Mouse (Mus musculus): ENCODE data around the gene Rassf8. TPM values are rescaled to one million over a fixed set of nuclear protein-coding genes. Genes with fewer than 3 reads are reported as not detected.

Gene Rassf8
- polyA plus RNA-seq, 1 experiment from 2014 or later, result 4.3 TPM

- DNase-seq (ENCODE audit: low spot score) (no peak), ATAC-seq (replicated peaks; ENCODE audit: low FRiP score) (no peak)
- Histone ChIP-seq H3K4me3 (ENCODE audit: low read depth, low read length) (no peak overlapping the region), H3K9ac (ENCODE audit: low read length) (no peak overlapping the region), H3K4me1 (replicated peaks; ENCODE audit: control insufficient read depth, insufficient read depth, low read length) (no peaks in the 10 kb centered on the region; the same call in 1 of the 2 replicates), H3K27me3 (ENCODE audit: control insufficient read depth, insufficient read depth, low read length) (no peaks in the 10 kb centered on the region), H3K9me3 (ENCODE audit: control insufficient read depth, low read length) (no peaks in the 10 kb centered on the region), H3K27ac (ENCODE audit: low read depth, low read length) (no peak overlapping the region), H3K4me2 (ENCODE audit: low read depth, low read length, severe bottlenecking) (no peak overlapping the region), H3K36me3 (ENCODE audit: control insufficient read depth, insufficient read depth, low read length) (no peaks in the 10 kb centered on the region)
- 63% methylated on average over 8 of the region's 8 CpGs for WGBS
Measured at GRCm38 (mm10) chr6:145780180-145780802, 33.7 kb downstream of the Rassf8 start.

- H3K9me3 ChIP-seq (ENCODE audit: control insufficient read depth, low read length), result no peaks in the 10 kb centered on the region
- no peak overlapping the region for H3K4me3 ChIP-seq (ENCODE audit: low read depth, low read length)
- H3K27ac ChIP-seq (ENCODE audit: low read depth, low read length), result no peak overlapping the region
- no peaks in the 10 kb centered on the region for H3K27me3 ChIP-seq (ENCODE audit: control insufficient read depth, insufficient read depth, low read length)
- H3K9ac ChIP-seq (ENCODE audit: low read length), result no peak overlapping the region
- DNase-seq (ENCODE audit: low spot score) (no peak), ATAC-seq (replicated peaks; ENCODE audit: low FRiP score) (no peak)
- H3K36me3 ChIP-seq (ENCODE audit: control insufficient read depth, insufficient read depth, low read length), result no peaks in the 10 kb centered on the region
- 91% methylated on average over 9 of the region's 9 CpGs for WGBS
- H3K4me2 ChIP-seq (ENCODE audit: low read depth, low read length, severe bottlenecking), result no peak overlapping the region
- no peaks in the 10 kb centered on the region; the same call in 1 of the 2 replicates for H3K4me1 ChIP-seq (replicated peaks; ENCODE audit: control insufficient read depth, insufficient read depth, low read length)
Measured at GRCm38 (mm10) chr6:145781256-145781655, 34.7 kb downstream of the Rassf8 start.

GRCm38 (mm10) chr6:145781966-145782365 is 35.4 kb downstream of the Rassf8 start:
- no peaks in the 10 kb centered on the region for H3K9me3 ChIP-seq (ENCODE audit: control insufficient read depth, low read length)
- H3K9ac ChIP-seq (ENCODE audit: low read length), result no peak overlapping the region
- no peak overlapping the region for H3K27ac ChIP-seq (ENCODE audit: low read depth, low read length)
- no peaks in the 10 kb centered on the region; the same call in 1 of the 2 replicates for H3K4me1 ChIP-seq (replicated peaks; ENCODE audit: control insufficient read depth, insufficient read depth, low read length)
- no peak overlapping the region for H3K4me3 ChIP-seq (ENCODE audit: low read depth, low read length)
- DNase-seq (ENCODE audit: low spot score) (no peak), ATAC-seq (replicated peaks; ENCODE audit: low FRiP score) (no peak)
- H3K4me2 ChIP-seq (ENCODE audit: low read depth, low read length, severe bottlenecking), result no peak overlapping the region
- H3K27me3 ChIP-seq (ENCODE audit: control insufficient read depth, insufficient read depth, low read length), result no peaks in the 10 kb centered on the region
- H3K36me3 ChIP-seq (ENCODE audit: control insufficient read depth, insufficient read depth, low read length), result no peaks in the 10 kb centered on the region
- 54% methylated on average over 2 of the region's 2 CpGs for WGBS

- no peak for DNase-seq (ENCODE audit: low spot score)
- 94% methylated on average over 2 of the region's 2 CpGs for WGBS
- H3K9me3 ChIP-seq (ENCODE audit: control insufficient read depth, low read length), result no peaks in the 10 kb centered on the region
- no peak overlapping the region for H3K27ac ChIP-seq (ENCODE audit: low read depth, low read length)
- no peak for ATAC-seq (replicated peaks; ENCODE audit: low FRiP score)
- H3K27me3 ChIP-seq (ENCODE audit: control insufficient read depth, insufficient read depth, low read length), result no peaks in the 10 kb centered on the region
- H3K4me3 ChIP-seq (ENCODE audit: low read depth, low read length), result no peak overlapping the region
- H3K4me2 ChIP-seq (ENCODE audit: low read depth, low read length, severe bottlenecking), result no peak overlapping the region
- no peaks in the 10 kb centered on the region for H3K36me3 ChIP-seq (ENCODE audit: control insufficient read depth, insufficient read depth, low read length)
- no peaks in the 10 kb centered on the region for H3K4me1 ChIP-seq (replicated peaks; ENCODE audit: control insufficient read depth, insufficient read depth, low read length)
- no peak overlapping the region for H3K9ac ChIP-seq (ENCODE audit: low read length)
Measured at GRCm38 (mm10) chr6:145787311-145787710, 40.8 kb downstream of the Rassf8 start.

GRCm38 (mm10) chr6:145789738-145790137 is 43.2 kb downstream of the Rassf8 start:
- DNase-seq (ENCODE audit: low spot score), result no peak
- Histone ChIP-seq H3K9me3 (ENCODE audit: control insufficient read depth, low read length) (no peaks in the 10 kb centered on the region), H3K9ac (ENCODE audit: low read length) (no peak overlapping the region), H3K36me3 (ENCODE audit: control insufficient read depth, insufficient read depth, low read length) (no peaks in the 10 kb centered on the region), H3K4me2 (ENCODE audit: low read depth, low read length, severe bottlenecking) (no peak overlapping the region), H3K4me3 (ENCODE audit: low read depth, low read length) (no peak overlapping the region), H3K27ac (ENCODE audit: low read depth, low read length) (no peak overlapping the region), H3K4me1 (replicated peaks; ENCODE audit: control insufficient read depth, insufficient read depth, low read length) (no peaks in the 10 kb centered on the region), H3K27me3 (ENCODE audit: control insufficient read depth, insufficient read depth, low read length) (no peaks in the 10 kb centered on the region)
- 96% methylated on average over 4 of the region's 4 CpGs for WGBS
- no peak for ATAC-seq (replicated peaks; ENCODE audit: low FRiP score)

- Histone ChIP-seq H3K36me3 (ENCODE audit: control insufficient read depth, insufficient read depth, low read length) (no peaks in the 10 kb centered on the region), H3K27ac (ENCODE audit: low read depth, low read length) (no peak overlapping the region), H3K9me3 (ENCODE audit: control insufficient read depth, low read length) (no peaks in the 10 kb centered on the region), H3K4me3 (ENCODE audit: low read depth, low read length) (no peak overlapping the region), H3K27me3 (ENCODE audit: control insufficient read depth, insufficient read depth, low read length) (no peaks in the 10 kb centered on the region), H3K4me1 (replicated peaks; ENCODE audit: control insufficient read depth, insufficient read depth, low read length) (no peaks in the 10 kb centered on the region), H3K4me2 (ENCODE audit: low read depth, low read length, severe bottlenecking) (no peak overlapping the region), H3K9ac (ENCODE audit: low read length) (no peak overlapping the region; the same call in 1 of the 2 replicates)
- WGBS, result 79% methylated on average over 7 of the region's 7 CpGs
- ATAC-seq (replicated peaks; ENCODE audit: low FRiP score) (no peak), DNase-seq (ENCODE audit: low spot score) (no peak)
Measured at GRCm38 (mm10) chr6:145792373-145792772, 45.8 kb downstream of the Rassf8 start.

GRCm38 (mm10) chr6:145793109-145793593 is 46.6 kb downstream of the Rassf8 start:
- 22% methylated on average over 4 of the region's 4 CpGs for WGBS
- Histone ChIP-seq H3K27ac (ENCODE audit: low read depth, low read length) (no peak overlapping the region), H3K36me3 (ENCODE audit: control insufficient read depth, insufficient read depth, low read length) (no peaks in the 10 kb centered on the region), H3K27me3 (ENCODE audit: control insufficient read depth, insufficient read depth, low read length) (no peaks in the 10 kb centered on the region), H3K9ac (ENCODE audit: low read length) (no peak overlapping the region), H3K4me1 (replicated peaks; ENCODE audit: control insufficient read depth, insufficient read depth, low read length) (no peaks in the 10 kb centered on the region), H3K4me3 (ENCODE audit: low read depth, low read length) (no peak overlapping the region), H3K9me3 (ENCODE audit: control insufficient read depth, low read length) (no peaks in the 10 kb centered on the region), H3K4me2 (ENCODE audit: low read depth, low read length, severe bottlenecking) (no peak overlapping the region)
- ATAC-seq (replicated peaks; ENCODE audit: low FRiP score) (no peak), DNase-seq (ENCODE audit: low spot score) (no peak)

GRCm38 (mm10) chr6:145794671-145795070 is 48.1 kb downstream of the Rassf8 start:
- whole genome bisulfite sequencing, result 53% methylated on average over 4 of the region's 4 CpGs
- Histone ChIP-seq H3K9me3 (ENCODE audit: control insufficient read depth, low read length) (no peaks in the 10 kb centered on the region), H3K36me3 (ENCODE audit: control insufficient read depth, insufficient read depth, low read length) (no peaks in the 10 kb centered on the region), H3K4me2 (ENCODE audit: low read depth, low read length, severe bottlenecking) (no peak overlapping the region), H3K4me1 (replicated peaks; ENCODE audit: control insufficient read depth, insufficient read depth, low read length) (no peaks in the 10 kb centered on the region), H3K27me3 (ENCODE audit: control insufficient read depth, insufficient read depth, low read length) (no peaks in the 10 kb centered on the region), H3K9ac (ENCODE audit: low read length) (no peak overlapping the region), H3K27ac (ENCODE audit: low read depth, low read length) (no peak overlapping the region), H3K4me3 (ENCODE audit: low read depth, low read length) (no peak overlapping the region)
- ATAC-seq (replicated peaks; ENCODE audit: low FRiP score) (no peak), DNase-seq (ENCODE audit: low spot score) (no peak)
